8 mouse cellular contexts compared by ENCODE assay signal in the genomic region with DNA sequence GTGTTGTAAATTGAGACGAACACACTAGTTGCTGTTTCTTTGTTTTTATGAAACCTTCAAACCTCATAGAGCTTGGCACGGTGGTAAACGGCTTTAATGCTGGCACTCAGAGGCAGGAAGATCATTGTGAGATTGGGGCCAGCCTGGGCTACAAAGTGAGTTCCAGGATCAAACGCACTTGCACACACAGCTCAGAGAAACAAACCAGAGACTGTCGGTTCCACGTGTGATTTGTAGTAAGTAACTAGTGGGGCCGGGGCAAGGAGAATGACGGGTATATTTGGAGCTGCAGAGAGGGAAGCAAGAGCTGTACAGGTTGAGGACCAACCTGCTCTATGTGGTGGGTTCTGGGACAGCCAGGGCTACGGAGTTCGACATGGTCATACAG. TPM values are rescaled to one million over a fixed set of nuclear protein-coding genes. Genes with fewer than 3 reads are reported as not detected.
DNase-seq lines count a peak whose midpoint lies in the region; ATAC-seq and TF ChIP-seq lines count a peak whose summit lies in the region.

No protein-coding gene starts in this region.

- H3K27me3 ChIP-seq in forebrain, embryonic 12.5 days: no peaks in the 10 kb centered on the region
- no peaks in the 10 kb centered on the region for H3K27me3 ChIP-seq in liver, embryonic 16.5 days (ENCODE audit: control insufficient read depth, insufficient read depth, low read depth, low read length)

- 32% methylated on average over 10 of the region's 10 CpGs for WGBS in forebrain, embryonic 12.5 days
- 25% methylated on average over 10 of the region's 10 CpGs for WGBS in liver, embryonic 16.5 days (ENCODE audit: insufficient replicate concordance)

- H3K4me3 ChIP-seq in gastrocnemius, adult 2 months: peak overlapping the region; percentile 91
- H3K4me3 ChIP-seq in forebrain, embryonic 12.5 days (replicated peaks): peak overlapping the region; percentile 89
- peak overlapping the region; percentile 84 for H3K4me3 ChIP-seq in liver, embryonic 16.5 days (ENCODE audit: low read depth, low read length)

- no peak for ATAC-seq in forebrain, embryonic 12.5 days (ENCODE audit: low FRiP score)
- no peak for ATAC-seq in liver, embryonic 16.5 days (ENCODE audit: low read depth)
- no peak for ATAC-seq in granulocyte monocyte progenitor cell, adult 5-6 weeks (replicated peaks; ENCODE audit: poor library complexity, severe bottlenecking)

- intact Hi-C loops in gastrocnemius, adult 2 months (cut with DNase I): loop anchor here (5.0 kb wide), 1 partner anchor 87 kb away; no protein-coding TSS in a partner anchor
- intact Hi-C loops in gastrocnemius, postnatal 36 days (cut with DNase I): loop anchor here (2.0 kb wide), 1 partner anchor 63 kb away; a partner anchor contains a TSS

- TF ChIP-seq CTCF in gastrocnemius, adult 2 months (IDR thresholded peaks at IDR 0.05): no peak

- peak overlapping the region; percentile 94 for H3K9ac ChIP-seq in forebrain, embryonic 12.5 days
- peak overlapping the region; percentile 94 for H3K9ac ChIP-seq in liver, embryonic 16.5 days (ENCODE audit: low read depth, low read length)

- no peaks in the 10 kb centered on the region for H3K36me3 ChIP-seq in forebrain, embryonic 12.5 days (replicated peaks)
- H3K36me3 ChIP-seq in liver, embryonic 16.5 days (ENCODE audit: control insufficient read depth, insufficient read depth): no peaks in the 10 kb centered on the region

- H3K27ac ChIP-seq in gastrocnemius, adult 2 months: peak overlapping the region; percentile 100
- H3K27ac ChIP-seq in forebrain, embryonic 12.5 days: peak overlapping the region; percentile 98
- peak overlapping the region; percentile 92 for H3K27ac ChIP-seq in liver, embryonic 16.5 days (ENCODE audit: low read length)

- H3K4me1 ChIP-seq in forebrain, embryonic 12.5 days: peaks cover 33% of the 10 kb centered on the region
- H3K4me1 ChIP-seq in liver, embryonic 16.5 days (ENCODE audit: control insufficient read depth, low read depth, low read length): peaks cover 24% of the 10 kb centered on the region

- H3K4me2 ChIP-seq in forebrain, embryonic 12.5 days: peak overlapping the region; percentile 85
- H3K4me2 ChIP-seq in liver, embryonic 16.5 days (ENCODE audit: low read depth, low read length): peak overlapping the region; percentile 83

- no peaks in the 10 kb centered on the region for H3K9me3 ChIP-seq in forebrain, embryonic 12.5 days
- H3K9me3 ChIP-seq in liver, embryonic 16.5 days (replicated peaks; ENCODE audit: control insufficient read depth, low read length): no peaks in the 10 kb centered on the region

- no peak for DNase-seq in gastrocnemius, adult 2 months
- no peak for DNase-seq in gastrocnemius, postnatal 36 days
- DNase-seq in CD4-positive helper T cell, adult 2 months (ENCODE audit: low read depth, low spot score): peak; percentile 35
- peak; percentile 29 for DNase-seq in thymus, postnatal 25 days
- no peak for DNase-seq in cerebellum, adult 11 months

RNA-seq across cellular contexts. Expression of a gene that starts 0.9 kb away (rescaled TPM):
- 100 to 1,000 TPM; 159 to 192 TPM for total RNA-seq in gastrocnemius, adult 2 months (2021)
- total RNA-seq in gastrocnemius, postnatal 36 days (2021): 100 to 1,000 TPM; 140 to 151 TPM
- polyA plus RNA-seq in forebrain, embryonic 12.5 days (2016; fragmentation: Nextera tagmentation; extraction: Ambion mirVana): 19.5 and 20.0 TPM in 2 replicates
- polyA plus RNA-seq in liver, embryonic 16.5 days (2015; fragmentation: Nextera tagmentation; extraction: Ambion mirVana): 4.8 and 5.1 TPM in 2 replicates
- 24.1 and 24.6 TPM in 2 replicates for total RNA-seq in granulocyte monocyte progenitor cell, adult 5-6 weeks (2014; fragmentation: Nextera tagmentation)
- total RNA-seq in granulocyte monocyte progenitor cell, adult 5-6 weeks (2017): 16.3 and 23.5 TPM in 2 replicates

RNA-seq across cellular contexts. Expression of a gene that starts 52.4 kb away (rescaled TPM):
- 1 to 10 TPM; 6.7 to 7.5 TPM for total RNA-seq in gastrocnemius, adult 2 months (2021)
- 1 to 10 TPM; 5.0 to 6.9 TPM for total RNA-seq in gastrocnemius, postnatal 36 days (2021)
- polyA plus RNA-seq in forebrain, embryonic 12.5 days (2016; fragmentation: Nextera tagmentation; extraction: Ambion mirVana): 12.8 and 14.5 TPM in 2 replicates
- 4.8 and 4.9 TPM in 2 replicates for polyA plus RNA-seq in liver, embryonic 16.5 days (2015; fragmentation: Nextera tagmentation; extraction: Ambion mirVana)
- total RNA-seq in granulocyte monocyte progenitor cell, adult 5-6 weeks (2014; fragmentation: Nextera tagmentation): 18.5 and 18.8 TPM in 2 replicates
- 20.9 and 21.8 TPM in 2 replicates for total RNA-seq in granulocyte monocyte progenitor cell, adult 5-6 weeks (2017)

RNA-seq across cellular contexts. Expression of a gene that starts 52.6 kb away (rescaled TPM):
- 1 to 10 TPM; 7.6 to 7.8 TPM for total RNA-seq in gastrocnemius, adult 2 months (2021)
- 1 to 10 TPM; 6.3 to 8.0 TPM for total RNA-seq in gastrocnemius, postnatal 36 days (2021)
- polyA plus RNA-seq in forebrain, embryonic 12.5 days (2016; fragmentation: Nextera tagmentation; extraction: Ambion mirVana): 15.0 and 15.3 TPM in 2 replicates
- 3.1 and 3.6 TPM in 2 replicates for polyA plus RNA-seq in liver, embryonic 16.5 days (2015; fragmentation: Nextera tagmentation; extraction: Ambion mirVana)
- total RNA-seq in granulocyte monocyte progenitor cell, adult 5-6 weeks (2014; fragmentation: Nextera tagmentation): 9.6 and 16.2 TPM in 2 replicates
- 14.7 and 16.0 TPM in 2 replicates for total RNA-seq in granulocyte monocyte progenitor cell, adult 5-6 weeks (2017)

Comparison
In these comparisons a context has a peak if more than half of its experiments do, and no peak if none do; other contexts are left out.
1. DNase-seq: peak in CD4-positive helper T cell, adult 2 months (single experiment) and thymus, postnatal 25 days (single experiment); none in gastrocnemius, adult 2 months (single experiment), gastrocnemius, postnatal 36 days (0 of 2) and cerebellum, adult 11 months (single experiment).
2. RNA of a gene that starts 0.9 kb away (total RNA-seq): 159 to 192 TPM in gastrocnemius, adult 2 months and 140 to 151 TPM in gastrocnemius, postnatal 36 days; 16.3 to 24.6 TPM in granulocyte monocyte progenitor cell, adult 5-6 weeks; every median in the first group is over 4 times any median in the second.
3. Peak in every context shown above with its lines, with median percentiles within 50 percentile points of each other: H3K27ac ChIP-seq and H3K4me3 ChIP-seq.